Mouse (Mus musculus) cerebellum, adult 18-20 months (tissue): ENCODE data around the gene Synpr.

Experiments used
- DNase-seq, 2 experiments: peaks; one replicate each; pipeline ENCODE4 v3.0.0; 2021

Synpr gene

DNA sequence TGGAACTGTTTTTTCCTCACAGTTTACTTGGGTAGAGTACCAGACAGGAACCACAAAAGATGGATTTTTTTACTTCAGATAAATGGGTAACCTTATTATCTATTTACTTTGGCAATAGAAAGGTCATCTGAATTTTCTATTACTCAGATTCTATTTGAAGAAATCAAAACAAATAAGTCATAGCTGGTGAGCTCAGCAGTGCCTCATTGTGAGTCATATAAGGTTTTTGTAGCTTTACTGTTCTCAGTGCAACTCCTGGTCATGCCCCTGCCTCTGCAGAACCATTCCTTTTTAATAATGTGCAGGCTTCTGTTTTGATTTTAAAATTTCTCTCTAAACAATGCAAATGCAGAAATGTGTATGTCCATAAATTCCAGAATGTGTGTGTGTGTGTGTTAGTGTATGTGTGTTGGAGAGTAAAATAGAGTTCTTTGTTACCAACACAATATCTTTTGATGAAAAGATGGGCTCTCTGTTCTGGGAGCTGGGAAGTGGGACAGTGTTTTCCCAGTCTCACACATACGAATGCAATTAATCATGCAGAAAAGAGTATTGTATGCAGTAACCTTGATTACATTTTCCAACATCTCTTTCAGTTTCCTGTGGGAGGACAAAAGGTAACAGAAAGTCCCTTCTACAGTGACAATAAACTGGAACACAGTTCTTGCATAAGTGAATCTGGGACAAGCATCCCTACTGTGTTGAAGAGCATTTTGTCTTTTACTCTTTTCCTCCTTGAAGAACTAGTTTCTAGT lies 269.2 kb downstream of the Synpr start:
- DNase-seq: no peak

GRCm38 (mm10) chr14:13554631-13555030 lies 270.1 kb downstream of the Synpr start:
- DNase-seq: no peak

- no peak for DNase-seq
These were observed 273.5 kb downstream of the Synpr start for GRCm38 (mm10) chr14:13558117-13558516.

- no peak for DNase-seq
These were observed 282.7 kb downstream of the Synpr start for GRCm38 (mm10) chr14:13567250-13567649.

GRCm38 (mm10) chr14:13567996-13568395 lies 283.4 kb downstream of the Synpr start:
- no peak for DNase-seq

DNA sequence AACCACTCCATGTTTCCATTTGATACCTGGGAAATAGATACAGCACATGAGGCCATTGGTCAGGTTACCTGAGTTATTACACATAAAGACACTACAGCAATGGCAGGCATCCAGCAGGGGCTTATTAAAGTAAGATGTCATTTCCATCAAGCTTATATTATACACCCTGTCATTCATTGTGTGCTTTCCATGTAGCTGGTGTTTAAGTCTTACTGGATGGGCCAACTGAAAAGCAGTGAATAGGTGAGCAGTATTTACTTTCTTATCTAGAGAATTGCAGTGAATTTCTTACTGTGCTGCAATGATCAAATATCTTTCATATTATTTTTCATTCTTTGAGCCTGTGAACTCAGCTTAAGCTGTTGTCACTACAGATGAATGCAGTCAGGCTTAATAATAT lies 287.4 kb downstream of the Synpr start:
- DNase-seq: no peak

DNA sequence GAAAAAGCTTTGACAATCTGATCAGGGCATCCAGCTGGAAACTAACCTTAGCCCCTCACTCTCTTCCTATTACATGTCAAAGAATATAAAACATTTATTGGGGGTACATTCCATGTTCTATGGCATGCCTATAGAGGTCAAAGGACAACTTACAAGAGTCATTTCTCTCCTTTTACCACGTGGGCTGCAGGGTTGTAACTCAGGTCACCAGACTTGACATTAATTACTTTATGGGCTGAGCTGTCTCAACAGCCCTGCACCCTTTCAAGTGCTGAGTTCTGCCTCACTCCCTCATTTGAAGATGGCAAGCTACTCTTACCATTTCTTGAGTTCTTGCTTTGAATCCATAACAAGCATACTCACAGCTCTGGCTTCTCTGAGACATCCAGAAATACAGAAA lies 287.9 kb downstream of the Synpr start:
- no peak for DNase-seq

- DNase-seq: no peak
These were observed 293.5 kb downstream of the Synpr start for GRCm38 (mm10) chr14:13578101-13578500.

DNA sequence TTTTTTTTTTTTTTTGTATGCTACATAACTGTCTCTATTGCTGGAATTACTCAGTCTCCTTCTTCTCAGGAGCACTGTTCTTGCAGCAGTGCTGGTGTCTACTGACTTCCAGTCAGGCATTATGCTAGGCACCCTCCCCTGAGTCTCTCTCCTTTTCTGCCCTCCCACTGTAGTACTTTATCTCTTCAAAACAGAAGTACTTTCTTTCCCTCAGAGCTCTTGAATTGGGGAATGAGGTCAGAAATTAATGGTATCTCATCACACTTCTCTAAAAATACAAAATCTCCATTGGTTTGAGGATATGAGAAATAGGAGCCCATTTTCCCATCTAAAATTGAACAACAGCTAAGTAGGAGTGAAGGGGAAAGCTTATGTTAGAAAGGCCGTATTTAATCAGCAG lies 294.2 kb downstream of the Synpr start:
- no peak for DNase-seq

DNA sequence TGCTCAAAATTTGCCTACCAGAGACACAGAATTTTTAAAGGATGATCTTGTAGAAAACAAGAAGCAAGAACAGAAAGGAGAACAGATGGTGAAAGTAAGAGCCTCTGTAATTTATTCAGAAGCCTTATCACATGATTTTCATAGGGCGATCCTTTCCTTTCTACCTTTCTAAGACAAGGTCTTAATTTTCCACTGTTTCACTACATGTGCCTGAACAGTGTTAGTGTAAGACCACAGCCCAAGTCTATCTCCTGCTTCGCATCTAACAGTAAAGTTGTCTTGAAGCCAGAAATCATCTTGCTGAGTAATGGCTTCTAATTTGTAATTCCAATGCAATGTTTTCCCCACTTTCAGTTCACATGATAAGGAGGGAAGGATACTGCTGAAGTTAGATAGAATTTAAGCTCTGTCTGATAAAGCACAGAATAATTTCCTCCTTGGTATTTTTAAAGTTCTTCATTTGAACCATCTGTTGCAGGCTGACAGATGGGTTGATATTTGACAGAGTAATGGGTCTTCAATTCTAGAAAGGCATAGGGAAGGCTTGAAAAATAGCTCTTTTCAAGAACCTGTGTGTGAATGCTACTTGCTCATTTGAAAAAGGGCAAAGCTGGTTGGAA lies 308.9 kb downstream of the Synpr start:
- no peak for DNase-seq

DNA sequence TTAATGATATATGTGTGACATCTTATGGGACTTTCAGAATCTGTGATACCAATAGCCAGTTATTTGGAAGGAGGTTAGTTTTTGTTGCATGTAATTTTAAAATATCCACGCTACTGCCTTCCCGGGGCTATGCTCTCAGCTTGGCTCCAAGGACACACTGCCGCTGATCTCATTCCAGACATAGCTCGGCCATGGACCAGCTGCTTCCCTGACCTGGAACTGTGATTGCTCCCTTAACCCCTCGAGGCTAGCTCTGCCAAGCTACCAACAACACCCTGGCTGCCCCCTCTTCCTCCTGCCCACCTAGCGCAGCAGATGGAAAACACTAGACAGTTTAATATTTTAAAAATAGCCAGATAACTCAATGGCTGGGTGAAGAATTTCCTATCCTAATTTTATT lies 311.7 kb downstream of the Synpr start:
- DNase-seq: peak; percentile 7 to 32

GRCm38 (mm10) chr14:13597204-13597603 lies 312.6 kb downstream of the Synpr start:
- DNase-seq: no peak

DNA sequence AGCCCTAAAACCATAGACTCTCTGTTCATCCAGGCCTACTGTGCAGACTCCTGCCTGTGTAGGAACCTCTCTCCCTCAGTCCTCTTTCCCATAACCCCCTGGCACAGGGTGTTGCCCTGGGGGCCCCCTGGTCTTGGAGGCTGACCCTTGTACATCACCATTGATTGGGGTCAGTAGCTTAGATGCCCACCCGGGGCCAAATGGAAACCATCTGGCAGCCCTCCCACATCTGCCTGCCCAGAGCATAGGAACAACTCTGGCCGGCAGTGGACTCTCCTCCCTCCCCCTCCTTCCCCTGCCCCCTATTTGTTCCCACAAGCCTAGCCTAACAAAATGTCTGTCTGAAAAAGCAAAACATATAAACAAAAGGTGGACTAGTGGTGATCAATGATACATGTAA lies 336.0 kb downstream of the Synpr start:
- no peak for DNase-seq

DNA sequence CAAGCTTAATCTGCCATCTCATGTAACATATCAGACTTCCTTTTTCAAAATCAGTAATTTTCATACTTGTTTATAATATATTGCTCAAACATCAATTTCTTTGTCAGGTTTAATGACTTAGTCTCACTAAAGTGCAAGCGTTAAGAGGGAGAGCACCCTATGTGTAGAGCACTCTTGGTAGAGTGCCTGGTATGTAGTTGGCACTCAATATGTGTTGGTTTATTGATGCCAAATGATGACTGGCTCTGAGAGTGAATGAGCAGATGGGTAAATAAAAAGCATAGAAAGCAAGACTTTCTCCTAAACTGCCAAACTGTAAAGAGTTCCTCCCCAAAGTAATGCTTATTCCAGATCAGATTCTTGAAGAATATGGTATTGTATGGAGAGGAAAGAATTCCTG lies 365.3 kb downstream of the Synpr start:
- no peak for DNase-seq

DNA sequence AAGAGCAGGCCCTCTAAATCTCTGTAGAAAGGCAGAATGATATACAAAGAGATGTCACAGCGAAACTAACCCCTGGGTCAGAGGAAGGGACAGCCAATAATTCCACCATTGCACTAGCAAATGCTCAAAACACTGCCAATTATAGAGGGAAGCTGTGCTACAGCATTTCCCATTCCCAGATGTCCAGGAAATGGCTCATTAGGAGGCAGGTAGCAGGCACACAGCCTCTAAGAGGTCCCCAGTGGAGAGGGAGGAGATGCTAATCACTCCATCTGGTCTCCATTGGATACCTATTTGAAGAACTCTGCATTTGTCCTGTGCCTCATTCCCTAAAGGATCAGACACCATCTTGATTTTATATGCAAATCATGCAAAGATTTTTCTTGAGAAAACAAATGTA lies 366.5 kb downstream of the Synpr start:
- DNase-seq: peak in 1 of 2 experiments; percentile 1

GRCm38 (mm10) chr14:13651541-13652298 lies 367.1 kb downstream of the Synpr start:
- no peak for DNase-seq
